Mouse (Mus musculus) left cerebral cortex, adult 9 months (tissue): ENCODE results near the gene AC161166.1.

Experiments used
- DNase-seq, 2 experiments: peaks; one replicate each; pipeline ENCODE4 v3.0.0; 2022; ENCODE audit warnings: low spot score in 2 of 2

AC161166.1 gene

DNA sequence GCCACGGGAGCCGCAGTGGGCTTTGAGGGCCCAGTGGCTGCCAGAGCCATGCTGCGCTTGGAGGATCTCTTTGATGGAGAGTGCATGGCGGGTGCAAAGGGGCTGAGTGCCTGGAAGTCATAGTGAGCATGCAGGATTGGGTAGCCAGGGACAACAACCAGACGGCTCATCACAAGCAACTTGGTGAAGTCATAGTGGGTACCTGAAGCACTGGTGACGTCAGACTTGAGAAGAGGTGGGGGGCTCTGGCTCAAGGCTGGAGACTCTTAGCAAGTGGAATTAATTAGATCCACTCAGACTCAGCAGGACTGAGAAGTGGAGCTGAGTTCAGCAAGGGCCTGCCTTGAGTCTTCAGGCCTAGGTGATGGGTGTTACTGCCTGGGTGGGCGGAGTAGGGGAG is at the start of gene AC161166.1:
TSS of gene AC161166.1 (minus strand) at position 101 of the 400 bp plus-strand sequence.
- no peak for DNase-seq

DNA sequence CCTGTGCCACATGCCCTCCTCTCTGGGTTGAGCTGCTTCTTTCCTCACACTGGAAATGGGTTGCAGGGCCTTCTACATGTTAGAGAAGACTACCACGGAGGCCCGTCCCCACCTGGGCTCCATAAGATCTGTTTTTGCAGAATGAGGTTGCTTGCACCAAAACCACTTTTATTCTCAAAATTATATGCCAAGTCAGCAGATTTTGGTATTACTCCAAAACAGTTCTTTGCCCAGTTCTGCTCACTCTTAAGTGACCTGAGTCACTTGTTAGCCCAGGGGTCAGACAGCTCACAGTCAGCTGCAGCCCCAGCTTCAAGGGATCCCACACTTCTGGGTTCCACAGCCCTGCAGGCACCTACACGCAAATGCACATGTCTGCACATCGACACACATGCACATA is 49.2 kb upstream of the AC161166.1 start:
- no peak for DNase-seq

GRCm38 (mm10) chr7:24555786-24556185 is 43.5 kb upstream of the AC161166.1 start:
- DNase-seq = no peak

GRCm38 (mm10) chr7:24551985-24552759 is 39.9 kb upstream of the AC161166.1 start:
- no peak for DNase-seq

DNA sequence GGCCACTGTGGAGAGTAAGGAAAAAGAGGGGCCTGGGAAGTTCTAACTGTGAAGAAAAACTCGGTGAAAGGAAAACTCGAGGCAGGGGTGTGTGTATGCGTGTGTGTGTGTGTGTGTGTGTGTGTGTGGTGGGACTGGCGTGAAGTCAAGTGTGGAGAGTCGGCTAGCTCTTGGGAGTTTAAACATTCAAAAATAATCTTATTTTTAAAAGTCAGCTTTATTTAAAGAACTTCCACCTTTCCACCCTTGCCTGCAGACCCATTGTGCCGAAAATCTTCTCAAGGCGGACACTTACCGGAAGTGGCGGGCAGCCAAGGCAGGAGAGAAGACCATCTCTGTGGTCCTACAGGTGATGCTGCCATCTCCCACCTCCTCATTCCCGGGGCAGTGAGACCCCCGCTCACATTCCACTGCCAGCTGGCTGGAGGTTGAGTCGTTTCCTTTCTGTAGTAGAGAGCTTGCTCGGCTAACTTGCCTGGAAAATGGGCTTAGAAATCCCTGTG is 35.3 kb upstream of the AC161166.1 start:
- DNase-seq = no peak

- DNase-seq = peak; percentile 98 to 99
Measured at GRCm38 (mm10) chr7:24546634-24547389, 34.6 kb upstream of the AC161166.1 start.

GRCm38 (mm10) chr7:24546068-24546614 is 33.9 kb upstream of the AC161166.1 start, which contains the start of the genes Pinlyp and Xrcc1:
Gene Pinlyp, minus strand, starts transcription at chr7:24546118.
Gene Xrcc1, plus strand, starts transcription at chr7:24546289.
- no peak for DNase-seq

DNA sequence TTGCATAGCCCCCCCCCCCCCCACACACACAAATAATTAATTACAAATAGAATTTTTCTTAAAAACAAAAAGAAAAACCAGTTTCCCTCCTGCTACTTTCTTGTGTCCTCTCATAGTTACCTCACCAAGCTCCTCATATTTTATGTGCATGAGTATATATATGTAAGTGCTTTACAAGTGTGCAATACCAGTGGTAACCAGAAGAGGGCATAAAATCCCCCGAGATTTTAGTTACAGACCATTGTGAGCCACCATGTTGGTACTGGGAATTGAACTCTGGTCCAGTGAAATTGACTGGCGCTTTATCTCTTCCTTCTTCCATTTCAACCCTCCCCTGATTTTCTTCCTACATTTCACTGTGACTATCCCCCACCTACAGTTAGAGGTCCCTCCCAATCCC is 32.3 kb upstream of the AC161166.1 start:
- DNase-seq = no peak

GRCm38 (mm10) chr7:24539686-24540085 is 27.4 kb upstream of the AC161166.1 start:
- no peak for DNase-seq

GRCm38 (mm10) chr7:24538701-24539100 is 26.4 kb upstream of the AC161166.1 start:
- no peak for DNase-seq

- no peak for DNase-seq
Measured at GRCm38 (mm10) chr7:24538154-24538553, 25.9 kb upstream of the AC161166.1 start.

DNA sequence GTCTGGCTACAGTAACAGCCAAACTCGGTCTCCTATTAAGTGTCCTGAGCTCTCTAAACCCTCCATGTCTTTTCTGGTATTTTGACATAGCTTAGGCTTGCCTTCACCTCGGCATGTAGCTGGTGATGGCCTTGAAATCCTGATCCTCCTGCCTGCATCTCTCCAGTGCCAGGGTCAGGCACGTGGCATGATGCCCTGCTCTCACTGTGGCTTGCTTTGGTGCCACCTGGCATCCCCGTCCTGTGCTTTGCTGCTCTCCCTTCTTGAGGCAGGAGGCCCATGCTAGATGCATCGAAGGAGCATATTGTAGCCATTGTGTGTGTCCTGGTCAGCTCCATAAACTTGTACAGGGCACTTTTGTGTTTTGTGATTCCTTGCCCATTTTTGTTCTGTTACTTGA is 25.3 kb upstream of the AC161166.1 start:
- no peak for DNase-seq

DNA sequence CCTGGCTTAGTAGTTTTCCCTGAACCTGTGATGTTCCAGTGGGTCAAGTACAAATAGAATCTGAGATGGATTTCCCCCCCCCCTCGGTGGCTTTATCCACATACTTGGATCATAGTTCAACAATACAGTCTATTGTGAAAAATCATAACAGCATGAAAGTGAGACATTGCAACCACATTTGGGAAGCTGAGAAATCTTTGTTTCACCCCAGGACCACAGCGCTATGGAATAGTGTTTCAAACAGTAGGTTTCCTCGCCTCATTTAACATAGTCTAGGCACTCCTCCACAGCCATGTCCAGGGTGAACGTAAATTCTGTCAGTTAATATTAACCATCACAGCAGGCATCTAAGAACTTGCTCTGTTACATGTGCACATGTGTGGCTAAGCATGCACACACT is 24.8 kb upstream of the AC161166.1 start:
- no peak for DNase-seq

DNA sequence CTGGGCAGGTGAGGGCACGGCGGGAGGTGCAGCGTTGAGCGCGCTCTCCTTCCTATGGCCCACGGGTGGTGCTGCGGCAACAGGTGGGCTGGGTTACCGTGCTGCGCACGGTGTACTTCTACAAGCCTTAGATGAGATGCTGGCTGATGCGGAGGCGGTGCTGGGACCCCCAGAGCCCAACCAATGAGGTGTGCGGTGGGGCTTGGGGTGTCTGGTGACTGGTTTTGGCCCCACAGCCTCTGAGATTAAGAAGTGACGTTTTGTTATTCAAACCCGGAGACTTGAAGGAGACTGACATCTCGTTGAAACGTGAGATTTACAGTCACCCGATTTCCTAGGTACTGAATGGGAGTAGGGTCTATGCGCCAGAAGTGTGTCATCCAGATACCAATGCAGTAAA is 22.0 kb upstream of the AC161166.1 start:
- DNase-seq = no peak

- no peak for DNase-seq
Measured at GRCm38 (mm10) chr7:24533806-24534205, 21.6 kb upstream of the AC161166.1 start.

DNA sequence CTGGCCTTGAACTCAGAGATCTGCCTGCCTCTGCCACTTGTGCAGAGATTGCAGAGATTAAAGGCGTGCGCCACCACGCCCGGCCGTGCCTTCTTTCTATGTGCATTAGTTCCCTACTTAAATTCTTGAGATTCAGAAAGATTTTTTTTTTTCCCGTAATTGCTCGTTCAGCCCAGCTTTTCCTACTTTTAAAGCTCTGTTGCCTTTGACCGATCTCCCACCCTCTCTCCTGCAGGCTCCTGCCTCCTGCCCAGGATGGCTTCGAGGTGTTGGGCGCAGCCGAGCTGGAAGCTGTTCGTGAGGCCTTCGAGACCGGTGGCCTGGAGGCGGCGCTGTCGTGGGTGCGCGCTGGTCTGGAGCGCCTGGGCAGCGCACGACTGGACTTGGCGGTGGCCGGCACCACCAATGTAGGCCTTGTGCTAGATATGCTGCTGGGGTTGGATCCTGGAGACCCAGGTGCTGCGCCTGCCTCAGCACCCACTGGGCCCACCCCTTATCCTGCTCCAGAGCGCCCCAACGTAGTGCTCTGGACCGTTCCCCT is 20.8 kb upstream of the AC161166.1 start:
- DNase-seq = no peak

GRCm38 (mm10) chr7:24531211-24531971 is 19.1 kb upstream of the AC161166.1 start:
- peak in 1 of 2 experiments; percentile 76 for DNase-seq

DNA sequence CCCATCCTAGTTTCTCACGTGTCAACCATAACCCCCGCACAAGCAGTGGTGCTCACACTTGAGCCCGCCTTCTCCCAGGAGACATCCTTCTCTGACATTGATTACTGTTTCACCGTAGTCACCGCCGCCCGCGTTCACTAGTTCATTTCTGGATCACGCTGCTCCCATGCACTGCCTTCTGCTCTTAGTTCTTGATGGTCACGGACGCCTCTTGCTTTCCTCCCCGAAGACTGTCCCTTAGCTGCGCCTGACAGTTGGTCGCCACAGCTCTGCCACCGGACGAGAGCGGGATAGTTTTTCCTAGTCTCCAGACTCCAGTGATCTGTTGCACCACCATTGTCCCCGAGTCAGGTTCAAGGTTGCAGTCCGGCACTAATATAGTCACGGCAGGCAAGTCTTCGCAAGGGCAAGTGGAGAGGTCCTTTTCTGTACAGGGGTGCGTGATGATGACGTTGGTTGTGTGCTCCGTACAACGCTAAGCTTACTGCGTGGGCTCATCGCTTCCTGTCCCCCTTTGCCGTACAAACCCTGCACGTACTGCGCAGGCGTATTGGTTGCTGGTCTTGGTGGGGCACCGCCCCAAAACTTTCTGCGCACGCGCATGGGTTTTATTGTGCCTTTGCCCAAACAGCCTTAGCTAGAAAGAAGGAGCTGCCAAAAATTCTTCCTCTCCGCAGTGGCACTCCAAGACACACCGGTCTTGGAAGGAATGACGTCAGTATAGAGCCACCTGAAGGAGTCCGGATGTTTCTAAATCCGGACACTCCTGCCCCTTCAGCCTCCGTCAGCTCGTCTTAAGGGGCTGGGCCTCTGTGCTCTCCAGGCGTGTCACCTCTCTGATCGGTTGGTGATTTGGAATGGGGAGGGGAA is 18.0 kb upstream of the AC161166.1 start, which contains the start of gene Irgq:
TSS of gene Irgq (plus strand) at position 628 of the 870 bp plus-strand sequence.
- peak; percentile 99 for DNase-seq

DNA sequence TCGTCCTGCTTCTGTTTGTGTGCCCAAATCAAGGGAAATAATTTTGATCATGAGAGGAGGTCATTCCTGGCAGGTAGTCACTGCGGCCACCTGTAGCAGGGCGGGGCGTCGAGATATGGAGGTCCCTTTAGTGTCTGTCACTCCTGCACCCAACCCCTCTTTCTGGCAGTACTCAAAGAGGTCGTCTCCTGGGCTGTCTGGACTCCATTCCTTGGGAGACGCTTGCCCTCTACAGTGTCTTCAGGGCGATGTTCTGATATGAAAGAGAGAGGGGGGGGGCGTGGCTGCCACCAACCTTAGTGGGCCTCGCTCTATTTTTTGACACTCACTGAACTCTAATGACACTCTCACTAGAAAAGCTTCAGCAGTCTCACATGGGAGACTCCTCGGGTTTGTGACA is 17.3 kb upstream of the AC161166.1 start:
- DNase-seq = no peak

DNA sequence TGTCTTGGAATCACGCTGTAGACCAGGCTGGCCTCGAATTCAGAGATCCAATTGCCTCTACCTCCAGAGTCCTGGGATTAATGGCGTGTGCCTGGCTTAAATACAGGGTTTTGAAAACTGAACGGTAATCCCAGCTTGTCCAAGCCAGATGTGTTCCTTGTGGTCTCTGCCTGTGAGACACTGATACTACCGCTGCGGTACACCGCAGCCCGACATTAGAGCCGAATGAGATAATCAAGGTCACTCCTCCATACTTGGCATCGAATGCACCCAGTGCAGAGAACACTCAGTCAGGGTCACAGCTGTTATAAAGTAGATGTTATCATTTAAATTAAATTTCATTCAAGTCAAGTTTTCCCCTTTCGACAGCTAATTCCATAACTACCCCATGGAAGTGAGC is 16.6 kb upstream of the AC161166.1 start:
- no peak for DNase-seq
